Mouse (Mus musculus): ENCODE measurements around the gene BC024978. TPM values are rescaled to one million over a fixed set of nuclear protein-coding genes. Genes with fewer than 3 reads are reported as not detected.

Gene BC024978
- polyA plus RNA-seq, 2 experiments = 0.56 to 1.9 TPM

DNA sequence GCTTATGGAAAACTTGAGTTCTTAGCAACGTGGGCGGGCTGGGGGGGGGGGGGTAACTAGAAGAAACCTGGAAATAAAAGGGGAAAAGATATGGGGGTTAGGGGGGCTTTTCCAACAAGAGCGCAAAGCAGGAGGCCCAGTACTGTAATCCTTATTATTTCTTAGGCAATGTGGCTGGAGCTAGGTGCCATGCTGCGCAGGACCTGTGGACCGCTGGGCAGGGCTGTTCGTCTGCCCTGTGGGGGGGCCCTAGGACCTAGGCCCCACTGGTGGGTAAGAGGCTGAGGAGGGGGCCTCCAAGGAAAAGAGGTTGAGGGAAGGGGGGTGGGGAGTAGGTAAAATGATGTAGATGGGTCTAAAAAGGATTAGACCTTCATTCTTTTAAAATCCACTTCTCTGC lies 37.7 kb downstream of the BC024978 start:
- peak overlapping the region; percentile 73 for H3K4me2 ChIP-seq (ENCODE audit: low read depth)
- TF ChIP-seq CTCF (IDR thresholded peaks at IDR 0.05; ENCODE audit: low read depth) (no peak), EP300 (IDR thresholded peaks at IDR 0.05; ENCODE audit: low read depth) (no peak)
- H3K27me3 ChIP-seq (ENCODE audit: control insufficient read depth, insufficient read depth, low read length) = no peaks in the 10 kb centered on the region
- no peak for DNase-seq (ENCODE audit: low read depth in 3 of 3, low spot score in 3 of 3)
- H3K4me1 ChIP-seq (replicated peaks; ENCODE audit: control insufficient read depth in 2 of 2, insufficient read depth in 2 of 2, low read length in 1 of 2) = peaks cover 10 to 12% of the 10 kb centered on the region in 2 experiments
- peak overlapping the region; percentile 59 to 92 for H3K4me3 ChIP-seq (ENCODE audit: insufficient read depth in 1 of 2, low read depth in 2 of 2, low read length in 2 of 2)
- ATAC-seq (ENCODE audit: insufficient read depth) = no peak
- no peaks in the 10 kb centered on the region for H3K36me3 ChIP-seq (replicated peaks; ENCODE audit: control insufficient read depth, insufficient read depth, low read depth)
- H3K9me3 ChIP-seq (ENCODE audit: control insufficient read depth, low read length) = no peaks in the 10 kb centered on the region
- WGBS (ENCODE audit: insufficient replicate concordance) = 4% methylated on average over 6 of the region's 6 CpGs
- H3K27ac ChIP-seq = no peak overlapping the region
- peak overlapping the region; percentile 38 for H3K9ac ChIP-seq (replicated peaks)

DNA sequence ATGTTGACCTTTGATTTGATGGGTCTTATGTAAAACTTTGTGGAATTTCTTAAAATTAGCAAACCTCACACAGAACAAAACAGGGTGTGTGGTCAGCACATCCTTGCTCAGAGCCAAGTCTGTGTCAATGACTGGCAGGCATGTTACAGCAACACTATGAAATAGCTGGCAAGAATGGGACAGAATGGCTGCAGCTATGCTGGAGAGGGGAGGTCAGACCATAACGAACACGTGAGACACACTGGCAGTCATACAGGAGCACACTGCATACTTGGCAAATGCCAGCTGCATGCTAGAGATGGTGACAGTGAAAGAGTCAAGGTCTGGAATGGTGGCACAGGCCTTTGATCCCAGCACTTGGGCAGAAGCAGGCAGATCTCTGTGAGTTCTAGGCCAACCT lies 40.1 kb downstream of the BC024978 start:
- TF ChIP-seq EP300 (IDR thresholded peaks at IDR 0.05; ENCODE audit: low read depth) (no peak), CTCF (IDR thresholded peaks at IDR 0.05; ENCODE audit: low read depth) (no peak)
- WGBS (ENCODE audit: insufficient replicate concordance) = 77% methylated on average over 2 of the region's 2 CpGs
- peaks cover 6 to 8% of the 10 kb centered on the region in 2 experiments for H3K4me1 ChIP-seq (replicated peaks; ENCODE audit: control insufficient read depth in 2 of 2, insufficient read depth in 2 of 2, low read length in 1 of 2)
- no peaks in the 10 kb centered on the region for H3K9me3 ChIP-seq (ENCODE audit: control insufficient read depth, low read length)
- H3K36me3 ChIP-seq (replicated peaks; ENCODE audit: control insufficient read depth, insufficient read depth, low read depth) = no peaks in the 10 kb centered on the region
- DNase-seq (ENCODE audit: low read depth in 3 of 3, low spot score in 3 of 3) = no peak
- H3K4me2 ChIP-seq (ENCODE audit: low read depth) = no peak overlapping the region
- no peak for ATAC-seq (ENCODE audit: insufficient read depth)
- H3K27me3 ChIP-seq (ENCODE audit: control insufficient read depth, insufficient read depth, low read length) = no peaks in the 10 kb centered on the region
- H3K27ac ChIP-seq = no peak overlapping the region
- H3K9ac ChIP-seq (replicated peaks) = no peak overlapping the region
- no peak overlapping the region for H3K4me3 ChIP-seq (ENCODE audit: insufficient read depth in 1 of 2, low read depth in 2 of 2, low read length in 2 of 2)

DNA sequence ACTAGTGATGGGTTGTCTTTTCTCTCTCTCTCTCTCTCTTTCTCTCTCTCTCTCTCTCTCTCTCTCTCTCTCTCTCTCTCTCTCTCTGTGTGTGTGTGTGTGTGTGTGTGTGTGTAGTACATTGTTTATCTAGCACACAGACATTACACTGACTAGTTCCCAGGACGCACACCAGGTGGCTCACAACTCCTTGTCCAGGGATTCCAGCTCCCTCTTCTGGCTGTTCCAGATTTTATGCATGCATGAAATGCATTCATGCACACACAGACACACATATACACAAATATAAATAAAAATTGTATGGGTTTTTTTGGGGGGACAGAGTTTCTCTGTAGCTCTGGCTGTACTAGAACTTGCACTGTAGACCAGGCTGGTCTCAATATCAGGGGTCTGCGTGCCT lies 41.9 kb downstream of the BC024978 start:
- no peak for ATAC-seq (ENCODE audit: insufficient read depth)
- TF ChIP-seq EP300 (IDR thresholded peaks at IDR 0.05; ENCODE audit: low read depth) = no peak
- TF ChIP-seq CTCF (IDR thresholded peaks at IDR 0.05; ENCODE audit: low read depth) = peak; percentile 32; the same call in 1 of the 2 replicates
- Histone ChIP-seq H3K4me1 (replicated peaks; ENCODE audit: control insufficient read depth in 2 of 2, insufficient read depth in 2 of 2, low read length in 1 of 2) (peaks cover 6% of the 10 kb centered on the region in 2 experiments), H3K36me3 (replicated peaks; ENCODE audit: control insufficient read depth, insufficient read depth, low read depth) (no peaks in the 10 kb centered on the region), H3K4me3 (ENCODE audit: insufficient read depth in 1 of 2, low read depth in 2 of 2, low read length in 2 of 2) (no peak overlapping the region), H3K9me3 (ENCODE audit: control insufficient read depth, low read length) (no peaks in the 10 kb centered on the region), H3K27ac (no peak overlapping the region), H3K27me3 (ENCODE audit: control insufficient read depth, insufficient read depth, low read length) (no peaks in the 10 kb centered on the region), H3K4me2 (ENCODE audit: low read depth) (no peak overlapping the region), H3K9ac (replicated peaks) (no peak overlapping the region)
- no peak for DNase-seq (ENCODE audit: low read depth in 3 of 3, low spot score in 3 of 3)
- 69% methylated on average over 2 of the region's 2 CpGs for WGBS (ENCODE audit: insufficient replicate concordance)

DNA sequence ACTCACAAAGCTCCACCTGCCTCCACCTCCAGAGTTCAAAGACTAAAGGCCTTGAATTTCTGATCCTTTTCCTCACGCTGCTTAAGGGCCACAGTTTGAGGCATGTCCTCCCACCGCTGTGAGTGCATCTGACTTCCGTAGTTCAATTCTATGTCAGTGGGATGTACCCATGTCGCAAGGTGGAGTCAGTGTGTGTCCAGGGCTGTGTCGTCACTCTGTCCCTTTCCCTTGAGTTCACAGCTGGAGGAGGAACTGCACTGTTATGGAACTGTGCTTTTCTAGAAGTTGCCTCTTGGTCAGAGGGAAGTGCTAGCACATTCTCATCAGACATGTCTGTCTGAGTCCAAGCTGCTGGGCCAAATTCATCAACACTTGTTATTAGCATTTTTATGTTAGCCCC lies 43.0 kb downstream of the BC024978 start:
- Histone ChIP-seq H3K9ac (replicated peaks) (no peak overlapping the region), H3K36me3 (replicated peaks; ENCODE audit: control insufficient read depth, insufficient read depth, low read depth) (no peaks in the 10 kb centered on the region), H3K4me3 (ENCODE audit: insufficient read depth in 1 of 2, low read depth in 2 of 2, low read length in 2 of 2) (no peak overlapping the region), H3K4me1 (replicated peaks; ENCODE audit: control insufficient read depth in 2 of 2, insufficient read depth in 2 of 2, low read length in 1 of 2) (peaks cover 3 to 5% of the 10 kb centered on the region in 2 experiments), H3K27me3 (ENCODE audit: control insufficient read depth, insufficient read depth, low read length) (no peaks in the 10 kb centered on the region), H3K9me3 (ENCODE audit: control insufficient read depth, low read length) (no peaks in the 10 kb centered on the region), H3K4me2 (ENCODE audit: low read depth) (no peak overlapping the region), H3K27ac (no peak overlapping the region)
- TF ChIP-seq CTCF (IDR thresholded peaks at IDR 0.05; ENCODE audit: low read depth) = no peak
- TF ChIP-seq EP300 (IDR thresholded peaks at IDR 0.05; ENCODE audit: low read depth) = no peak
- DNase-seq (ENCODE audit: low read depth in 3 of 3, low spot score in 3 of 3) (no peak), ATAC-seq (ENCODE audit: insufficient read depth) (no peak)
- WGBS (ENCODE audit: insufficient replicate concordance) = 76% methylated on average over 5 of the region's 5 CpGs

DNA sequence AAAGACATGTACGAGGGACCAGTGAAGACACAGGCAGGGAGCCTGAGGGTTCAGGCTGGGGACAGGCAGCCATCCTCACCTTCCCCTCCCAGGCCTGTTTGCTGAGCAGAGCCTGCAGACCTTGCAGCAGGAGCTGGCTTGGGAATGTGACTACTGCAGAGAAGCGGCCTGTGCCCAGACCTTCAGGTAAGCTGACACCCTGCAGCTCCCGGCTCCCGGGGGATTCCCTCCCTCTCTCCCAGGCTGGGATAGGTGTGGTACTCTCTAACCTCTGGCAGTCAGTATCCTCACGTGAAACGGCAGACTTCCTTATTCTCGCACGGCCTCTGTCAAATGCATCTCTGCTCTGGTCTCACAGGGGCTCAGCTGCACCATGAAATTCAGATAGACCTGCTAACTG lies 47.6 kb downstream of the BC024978 start:
- no peak overlapping the region for H3K4me2 ChIP-seq (ENCODE audit: low read depth)
- 60% methylated on average over 8 of the region's 8 CpGs for whole genome bisulfite sequencing (ENCODE audit: insufficient replicate concordance)
- no peaks in the 10 kb centered on the region for H3K27me3 ChIP-seq (ENCODE audit: control insufficient read depth, insufficient read depth, low read length)
- no peak overlapping the region for H3K4me3 ChIP-seq (ENCODE audit: insufficient read depth in 1 of 2, low read depth in 2 of 2, low read length in 2 of 2)
- H3K27ac ChIP-seq = no peak overlapping the region
- DNase-seq (ENCODE audit: low read depth in 3 of 3, low spot score in 3 of 3) = no peak
- H3K4me1 ChIP-seq (replicated peaks; ENCODE audit: control insufficient read depth in 2 of 2, insufficient read depth in 2 of 2, low read length in 1 of 2) = no peaks in the 10 kb centered on the region
- ATAC-seq (ENCODE audit: insufficient read depth) = no peak
- TF ChIP-seq EP300 (IDR thresholded peaks at IDR 0.05; ENCODE audit: low read depth) (no peak), CTCF (IDR thresholded peaks at IDR 0.05; ENCODE audit: low read depth) (no peak)
- H3K9ac ChIP-seq (replicated peaks) = no peak overlapping the region
- H3K9me3 ChIP-seq (ENCODE audit: control insufficient read depth, low read length) = no peaks in the 10 kb centered on the region
- H3K36me3 ChIP-seq (replicated peaks; ENCODE audit: control insufficient read depth, insufficient read depth, low read depth) = no peaks in the 10 kb centered on the region
